Mouse (Mus musculus) stomach, postnatal 0 days (tissue): Measurements from ENCODE around the gene Kncn. TPM values are rescaled to one million over a fixed set of nuclear protein-coding genes. Genes with fewer than 3 reads are reported as not detected.

Source experiments
- ATAC-seq: fragments of 200-750 bp; cut with Nextera tagmentation; 2 replicates; pipeline ENCODE4 v1.8.0; 2017; ENCODE audit not compliant: low FRiP score, low TSS enrichment
- DNase-seq: peaks from one replicate; pipeline ENCODE4 v3.0.0-alpha.2; 2016; ENCODE audit warnings: low spot score
- H3K27ac ChIP-seq: fragments of 300-500 bp; sonication (generic); replicated peaks from 2 replicates; pipeline ENCODE4 v1.5.1; 2014; ENCODE audit warnings: mild to moderate bottlenecking, control low read depth
- H3K27me3 ChIP-seq: fragments of 300-500 bp; sonication (generic); 2 replicates; pipeline ENCODE4 v1.6.1; 2014; ENCODE audit warnings: low read length; ENCODE audit not compliant: control insufficient read depth, insufficient read depth
- H3K36me3 ChIP-seq: fragments of 300-500 bp; sonication (generic); 2 replicates; pipeline ENCODE4 v1.6.1; 2014; ENCODE audit warnings: low read length, mixed read lengths; ENCODE audit not compliant: control insufficient read depth, insufficient read depth
- H3K4me1 ChIP-seq: fragments of 300-500 bp; sonication (generic); replicated peaks from 2 replicates; pipeline ENCODE4 v1.6.1; 2014; ENCODE audit warnings: antibody characterized with exemption; ENCODE audit not compliant: control insufficient read depth, insufficient read depth
- H3K4me2 ChIP-seq: fragments of 300-500 bp; sonication (generic); replicated peaks from 2 replicates; pipeline ENCODE4 v1.6.1; 2014; ENCODE audit warnings: low read depth, mild to moderate bottlenecking, control low read depth, moderate library complexity
- H3K4me3 ChIP-seq: fragments of 300-500 bp; sonication (generic); 2 replicates; pipeline ENCODE4 v1.5.1; 2014; ENCODE audit warnings: low read depth, low read length, control low read depth
- H3K9ac ChIP-seq: fragments of 300-500 bp; sonication (generic); 2 replicates; pipeline ENCODE4 v1.6.1; 2014; ENCODE audit warnings: mild to moderate bottlenecking, low read length, control low read depth, mixed read lengths
- H3K9me3 ChIP-seq: fragments of 300-500 bp; sonication (generic); 2 replicates; pipeline ENCODE4 v1.6.1; 2016; ENCODE audit warnings: low read length; ENCODE audit not compliant: control insufficient read depth
- CTCF ChIP-seq: IDR thresholded peaks from 2 replicates; pipeline ENCODE4 v1.5.1; 2016; ENCODE audit warnings: antibody characterized with exemption, low read depth, mild to moderate bottlenecking, moderate library complexity
- EP300 ChIP-seq: optimal IDR thresholded peaks from 2 replicates; pipeline ENCODE3; 2016; ENCODE audit warnings: antibody characterized with exemption
- WGBS: fragments of 180-500 bp; shearing (Covaris S2); extraction: QIAGEN DNeasy Blood & Tissue Kit; methylation state at CpG from one replicate; pipeline ENCODE4 v1.1.7; 2014; 5-methylcytosine and 5-hydroxymethylcytosine counted together
- polyA plus RNA-seq: library from polyadenylated mRNA; unstranded; fragments of >200 nt; fragmentation: Nextera tagmentation; extraction: Ambion mirVana; gene quantifications from 2 replicates; pipeline ENCODE4 v1.2.1, GENCODE M21; 2015

Gene Kncn
- polyA plus RNA-seq, 1 experiment from 2014 or later: not detected

GRCm38 (mm10) chr4:115863880-115864279 is 20.3 kb upstream of the Kncn start:
- H3K36me3 ChIP-seq: peaks cover 5% of the 10 kb centered on the region; the same call in 1 of the 2 replicates
- no peak overlapping the region for H3K27ac ChIP-seq
- no peaks in the 10 kb centered on the region for H3K4me1 ChIP-seq
- no peak overlapping the region for H3K4me3 ChIP-seq
- H3K9ac ChIP-seq: no peak overlapping the region
- no peak for ATAC-seq
- H3K27me3 ChIP-seq: no peaks in the 10 kb centered on the region
- no peak for TF ChIP-seq CTCF
- TF ChIP-seq EP300: no peak
- no peak overlapping the region for H3K4me2 ChIP-seq
- H3K9me3 ChIP-seq: no peaks in the 10 kb centered on the region
- WGBS: 29% methylated on average over 10 of the region's 10 CpGs
- DNase-seq: no peak

- H3K4me2 ChIP-seq: no peak overlapping the region
- ATAC-seq: no peak
- H3K27me3 ChIP-seq: no peaks in the 10 kb centered on the region
- no peak overlapping the region for H3K9ac ChIP-seq
- TF ChIP-seq CTCF (no peak), EP300 (no peak)
- DNase-seq: no peak
- H3K4me3 ChIP-seq: no peak overlapping the region
- H3K36me3 ChIP-seq: peaks cover 7% of the 10 kb centered on the region
- no peak overlapping the region for H3K27ac ChIP-seq
- H3K9me3 ChIP-seq: no peaks in the 10 kb centered on the region
- H3K4me1 ChIP-seq: no peaks in the 10 kb centered on the region
- 54% methylated on average over 16 of the region's 16 CpGs for WGBS
Observed at GRCm38 (mm10) chr4:115869512-115870210, 14.5 kb upstream of the Kncn start.

DNA sequence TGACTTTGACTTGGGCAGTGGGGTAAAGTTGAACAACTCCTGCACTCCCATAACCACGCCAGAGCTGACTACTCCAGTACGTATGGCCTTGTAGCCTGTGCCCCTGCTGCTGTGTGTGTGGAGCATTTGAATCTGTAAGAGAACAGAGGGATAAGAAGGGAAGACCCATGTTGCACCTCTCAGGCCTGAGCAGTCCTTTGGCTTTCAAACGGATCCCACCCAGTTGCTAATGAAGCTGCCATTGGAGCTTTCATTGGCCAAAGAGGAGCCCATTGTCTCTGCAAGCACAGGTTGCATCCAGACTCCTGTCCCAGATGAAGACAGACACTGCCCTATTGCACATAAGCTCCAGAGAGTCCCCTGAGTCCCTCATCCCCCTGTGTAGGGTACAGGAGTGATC is 11.0 kb upstream of the Kncn start:
- ATAC-seq (no peak), DNase-seq (no peak)
- Histone ChIP-seq H3K9me3 (no peaks in the 10 kb centered on the region), H3K4me2 (no peak overlapping the region), H3K36me3 (peaks cover 10% of the 10 kb centered on the region), H3K27ac (no peak overlapping the region), H3K27me3 (no peaks in the 10 kb centered on the region), H3K4me3 (no peak overlapping the region), H3K4me1 (no peaks in the 10 kb centered on the region), H3K9ac (no peak overlapping the region)
- 90% methylated on average over 3 of the region's 3 CpGs for WGBS
- TF ChIP-seq EP300 (no peak), CTCF (no peak)

GRCm38 (mm10) chr4:115878216-115878678 is 6.0 kb upstream of the Kncn start:
- Histone ChIP-seq H3K27ac (no peak overlapping the region), H3K9me3 (no peaks in the 10 kb centered on the region), H3K36me3 (peaks cover 5% of the 10 kb centered on the region; the same call in 1 of the 2 replicates), H3K4me3 (no peak overlapping the region), H3K4me2 (no peak overlapping the region), H3K27me3 (no peaks in the 10 kb centered on the region), H3K9ac (no peak overlapping the region), H3K4me1 (no peaks in the 10 kb centered on the region)
- TF ChIP-seq EP300 (no peak), CTCF (no peak)
- no peak for ATAC-seq
- no peak for DNase-seq
- 14% methylated on average over 11 of the region's 11 CpGs for WGBS

DNA sequence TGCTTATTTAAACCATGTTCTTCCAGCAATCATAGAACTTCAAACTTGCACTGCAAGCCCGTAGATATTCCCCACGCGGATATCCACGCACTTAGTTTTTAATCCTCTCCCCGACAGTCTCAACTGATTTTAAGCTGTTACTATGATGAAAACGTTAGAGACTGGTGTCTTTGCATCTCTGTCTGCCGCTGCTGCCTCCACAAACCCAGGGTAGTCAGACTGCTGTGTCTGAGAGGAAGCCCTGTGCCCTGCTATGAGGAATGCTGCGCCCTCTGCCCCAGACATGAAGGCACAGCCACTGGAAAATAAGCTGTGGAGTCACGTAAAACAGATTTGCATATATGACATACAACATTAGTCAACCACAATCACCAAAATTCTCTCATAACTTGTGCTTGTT is 5.4 kb upstream of the Kncn start:
- 52% methylated on average over 9 of the region's 9 CpGs for WGBS
- ATAC-seq (no peak), DNase-seq (no peak)
- H3K9ac ChIP-seq: no peak overlapping the region
- H3K36me3 ChIP-seq: peaks cover 5% of the 10 kb centered on the region; the same call in 1 of the 2 replicates
- H3K27ac ChIP-seq: no peak overlapping the region
- no peaks in the 10 kb centered on the region for H3K27me3 ChIP-seq
- no peak overlapping the region for H3K4me3 ChIP-seq
- TF ChIP-seq CTCF (no peak), EP300 (no peak)
- no peaks in the 10 kb centered on the region for H3K9me3 ChIP-seq
- no peak overlapping the region for H3K4me2 ChIP-seq
- no peaks in the 10 kb centered on the region for H3K4me1 ChIP-seq

DNA sequence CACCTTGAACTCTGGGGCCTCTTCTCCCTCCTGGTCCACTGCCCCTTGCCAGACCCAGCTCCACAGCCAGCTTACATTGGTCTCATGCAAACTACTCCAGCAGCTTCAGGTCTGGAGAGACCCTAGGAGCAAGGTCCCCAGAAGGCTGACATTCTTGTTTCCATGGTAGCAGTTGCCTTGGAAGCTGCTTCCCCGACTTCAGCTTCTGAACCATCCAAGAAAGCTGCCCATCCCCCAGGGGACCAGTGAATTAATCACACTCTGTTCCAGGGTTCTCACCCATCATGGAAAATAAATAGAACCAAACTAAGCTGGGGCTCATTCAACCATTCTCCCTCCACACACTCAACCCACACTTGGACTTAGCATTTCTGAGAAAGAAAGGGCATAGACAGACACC is 3.0 kb upstream of the Kncn start:
- no peak for TF ChIP-seq CTCF
- TF ChIP-seq EP300: no peak
- no peak for ATAC-seq

More for the DNA sequence above, 3.0 kb upstream of the Kncn start:
- DNase-seq: no peak
- 13% methylated on average over 1 of the region's 1 CpGs for WGBS
- no peaks in the 10 kb centered on the region for H3K4me1 ChIP-seq
- no peak overlapping the region for H3K4me2 ChIP-seq
- H3K27me3 ChIP-seq: no peaks in the 10 kb centered on the region
- peaks cover 3% of the 10 kb centered on the region; the same call in 1 of the 2 replicates for H3K36me3 ChIP-seq
- no peak overlapping the region for H3K4me3 ChIP-seq
- no peak overlapping the region for H3K9ac ChIP-seq
- H3K27ac ChIP-seq: no peak overlapping the region
- H3K9me3 ChIP-seq: no peaks in the 10 kb centered on the region
